Mouse (Mus musculus) heart, postnatal 0 days (tissue): ENCODE measurements at regions not wholly inside any gene's neighbourhood (a gene's known extent, or its start where the extent isn't known, plus 50 kb on each side); places are given as distances from the start of the nearest gene placed in this dataset.

ENCODE experiments used
- ATAC-seq: fragments of 200-750 bp; cut with Nextera tagmentation; 2 replicates; pipeline ENCODE4 v1.8.0; 2017; ENCODE audit warnings: low read depth, moderate number of reproducible peaks, moderate library complexity; ENCODE audit not compliant: insufficient read depth
- DNase-seq: peaks from one replicate; pipeline ENCODE4 v3.0.0-alpha.2; 2016; ENCODE audit warnings: low spot score
- H3K27ac ChIP-seq: fragments of 300-500 bp; sonication (generic); 2 replicates; pipeline ENCODE4 v1.5.1; 2014; ENCODE audit warnings: low read depth, mild to moderate bottlenecking
- H3K27me3 ChIP-seq: fragments of 300-500 bp; sonication (generic); 2 replicates; pipeline ENCODE4 v1.6.1; 2014; ENCODE audit warnings: low read length, mixed read lengths; ENCODE audit not compliant: control insufficient read depth, insufficient read depth
- H3K36me3 ChIP-seq: fragments of 300-500 bp; sonication (generic); replicated peaks from 2 replicates; pipeline ENCODE4 v1.6.1; 2014; ENCODE audit warnings: low read length, mixed read lengths; ENCODE audit not compliant: control insufficient read depth, insufficient read depth
- H3K4me1 ChIP-seq: fragments of 300-500 bp; sonication (generic); 2 replicates; pipeline ENCODE4 v1.6.1; 2014; ENCODE audit warnings: antibody characterized with exemption; ENCODE audit not compliant: control insufficient read depth, insufficient read depth
- H3K4me2 ChIP-seq: fragments of 300-500 bp; sonication (generic); 2 replicates; pipeline ENCODE4 v1.6.1; 2014; ENCODE audit warnings: low read depth, mild to moderate bottlenecking, low read length, moderate library complexity
- H3K4me3 ChIP-seq: fragments of 300-500 bp; sonication (generic); 2 replicates; pipeline ENCODE4 v1.5.1; 2014; ENCODE audit warnings: low read depth, low read length
- H3K9ac ChIP-seq: fragments of 300-500 bp; sonication (generic); replicated peaks from 2 replicates; pipeline ENCODE4 v1.6.1; 2014; ENCODE audit warnings: low read depth, low read length, mixed read lengths
- H3K9me3 ChIP-seq: fragments of 300-500 bp; sonication (generic); replicated peaks from 2 replicates; pipeline ENCODE4 v1.6.1; 2016; ENCODE audit warnings: low read length; ENCODE audit not compliant: control insufficient read depth
- CTCF ChIP-seq: IDR thresholded peaks from 2 replicates; pipeline ENCODE4 v1.5.1; 2016; ENCODE audit warnings: antibody characterized with exemption, control low read depth, low read depth
- EP300 ChIP-seq: IDR thresholded peaks from 2 replicates; pipeline ENCODE4 v1.6.1; 2016; ENCODE audit warnings: antibody characterized with exemption, low read depth
- WGBS: fragments of 180-500 bp; shearing (Covaris S2); extraction: QIAGEN DNeasy Blood & Tissue Kit; methylation state at CpG from one replicate; pipeline ENCODE4 v1.1.7; 2014; 5-methylcytosine and 5-hydroxymethylcytosine counted together

- TF ChIP-seq CTCF (no peak), EP300 (no peak)
- Histone ChIP-seq H3K9me3 (no peaks in the 10 kb centered on the region), H3K36me3 (no peaks in the 10 kb centered on the region), H3K4me1 (peaks cover 14% of the 10 kb centered on the region), H3K9ac (no peak overlapping the region; the same call in 1 of the 2 replicates), H3K27ac (peak overlapping the region; percentile 46; the same call in 1 of the 2 replicates), H3K4me2 (0 out of 2 replicates have a peak overlapping the region, but pooled peaks have one; percentile 18), H3K27me3 (no peaks in the 10 kb centered on the region), H3K4me3 (no peak overlapping the region)
- peak; percentile 65 for DNase-seq
- WGBS = 24% methylated on average over 8 of the region's 8 CpGs
- peak; percentile 75 for ATAC-seq
Observed at GRCm38 (mm10) chr16:8208251-8209181, 216.4 kb downstream of the Tmem114 start.

DNA sequence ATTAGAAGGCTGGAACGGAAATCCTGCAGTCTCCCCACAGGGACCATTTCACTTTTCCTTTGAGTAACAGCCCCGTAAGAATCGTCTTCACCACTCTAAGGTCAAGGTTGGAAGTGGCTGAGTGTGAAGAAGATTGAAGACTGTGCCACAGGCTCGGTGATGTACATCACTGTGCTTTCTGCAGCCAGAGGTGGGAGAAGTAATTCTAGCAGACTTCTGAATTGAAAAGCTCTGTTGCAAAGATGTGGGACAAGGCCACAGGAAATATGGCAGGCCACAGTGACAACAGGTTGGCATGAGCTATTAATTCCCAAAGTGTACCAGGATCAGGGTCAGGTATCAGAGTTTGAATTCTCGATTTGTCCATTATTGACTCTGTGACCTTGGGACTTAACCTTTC, 219.9 kb downstream of the Tmem114 start:
- H3K27me3 ChIP-seq = no peaks in the 10 kb centered on the region
- TF ChIP-seq CTCF (no peak), EP300 (no peak)
- no peak overlapping the region for H3K9ac ChIP-seq
- H3K27ac ChIP-seq = no peak overlapping the region
- ATAC-seq = no peak
- no peak for DNase-seq
- no peak overlapping the region for H3K4me2 ChIP-seq
- no peaks in the 10 kb centered on the region for H3K9me3 ChIP-seq
- 76% methylated on average over 5 of the region's 5 CpGs for WGBS
- H3K36me3 ChIP-seq = no peaks in the 10 kb centered on the region
- no peak overlapping the region for H3K4me3 ChIP-seq
- H3K4me1 ChIP-seq = peaks cover 14% of the 10 kb centered on the region

- ATAC-seq = no peak
- DNase-seq = no peak
- no peaks in the 10 kb centered on the region for H3K27me3 ChIP-seq
- TF ChIP-seq CTCF (no peak), EP300 (no peak)
- H3K27ac ChIP-seq = no peak overlapping the region
- no peak overlapping the region for H3K9ac ChIP-seq
- H3K9me3 ChIP-seq = no peaks in the 10 kb centered on the region
- H3K4me2 ChIP-seq = no peak overlapping the region
- no peaks in the 10 kb centered on the region for H3K36me3 ChIP-seq
- H3K4me1 ChIP-seq = no peaks in the 10 kb centered on the region
- WGBS = 57% methylated on average over 3 of the region's 3 CpGs
- H3K4me3 ChIP-seq = no peak overlapping the region
Observed at GRCm38 (mm10) chr16:8201306-8201705, 223.6 kb downstream of the Tmem114 start.

DNA sequence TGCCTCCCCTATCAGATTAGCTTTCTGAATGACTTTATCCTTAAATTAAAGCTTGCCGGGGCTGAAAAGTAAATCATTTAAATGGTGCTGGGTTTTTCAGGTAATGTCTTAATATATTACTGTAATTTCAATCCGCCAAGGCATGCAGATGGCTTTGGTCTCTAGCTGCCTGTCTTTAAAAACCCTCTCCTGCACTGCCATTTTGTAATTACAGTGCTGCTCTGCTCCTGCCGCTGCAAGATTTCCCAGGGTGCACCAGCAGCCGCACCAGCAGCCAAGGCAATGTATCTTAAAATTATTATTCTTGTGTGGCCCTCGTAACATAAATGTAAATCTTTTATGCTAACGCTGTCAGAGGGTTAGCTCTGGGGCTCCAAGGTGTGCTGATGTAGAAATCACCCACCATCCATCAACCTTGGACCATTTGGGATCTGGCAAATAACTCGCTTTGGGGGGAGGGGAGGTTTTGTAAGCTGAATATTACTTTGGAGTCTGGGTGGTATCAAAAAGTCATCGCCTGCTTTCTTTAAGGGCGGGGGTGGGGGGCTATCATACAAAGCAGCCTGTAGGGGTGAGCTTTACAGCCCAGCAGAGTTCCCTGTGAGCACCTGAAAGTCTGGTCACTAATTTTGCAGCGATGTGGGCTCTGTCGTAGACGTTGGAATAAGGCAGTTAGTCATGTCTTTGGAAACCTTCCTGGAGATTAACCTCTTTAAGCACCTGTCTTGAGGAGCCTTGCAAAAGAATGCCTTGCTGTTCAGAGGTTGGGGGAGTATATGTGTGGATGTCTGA, 226.0 kb downstream of the Tmem114 start:
- ATAC-seq = no peak
- Histone ChIP-seq H3K4me1 (no peaks in the 10 kb centered on the region), H3K36me3 (no peaks in the 10 kb centered on the region), H3K9me3 (no peaks in the 10 kb centered on the region), H3K4me3 (no peak overlapping the region), H3K27me3 (no peaks in the 10 kb centered on the region), H3K9ac (no peak overlapping the region), H3K4me2 (no peak overlapping the region), H3K27ac (no peak overlapping the region)
- WGBS = 79% methylated on average over 12 of the region's 12 CpGs
- no peak for TF ChIP-seq EP300
- no peak for TF ChIP-seq CTCF
- DNase-seq = no peak

- ATAC-seq = no peak
- TF ChIP-seq CTCF = no peak
- no peak for TF ChIP-seq EP300
- Histone ChIP-seq H3K36me3 (no peaks in the 10 kb centered on the region), H3K4me1 (no peaks in the 10 kb centered on the region), H3K9me3 (no peaks in the 10 kb centered on the region), H3K4me3 (no peak overlapping the region), H3K27ac (no peak overlapping the region), H3K9ac (no peak overlapping the region), H3K27me3 (no peaks in the 10 kb centered on the region), H3K4me2 (no peak overlapping the region)
- DNase-seq = no peak
- WGBS = 76% methylated on average over 6 of the region's 6 CpGs
Observed at GRCm38 (mm10) chr16:8189472-8190240, 235.3 kb downstream of the Tmem114 start.
